Mouse (Mus musculus): ENCODE measurements at regions not wholly inside any gene's neighbourhood (a gene's known extent, or its start where the extent isn't known, plus 50 kb on each side); places are given as distances from the start of the nearest gene placed in this dataset.

DNA sequence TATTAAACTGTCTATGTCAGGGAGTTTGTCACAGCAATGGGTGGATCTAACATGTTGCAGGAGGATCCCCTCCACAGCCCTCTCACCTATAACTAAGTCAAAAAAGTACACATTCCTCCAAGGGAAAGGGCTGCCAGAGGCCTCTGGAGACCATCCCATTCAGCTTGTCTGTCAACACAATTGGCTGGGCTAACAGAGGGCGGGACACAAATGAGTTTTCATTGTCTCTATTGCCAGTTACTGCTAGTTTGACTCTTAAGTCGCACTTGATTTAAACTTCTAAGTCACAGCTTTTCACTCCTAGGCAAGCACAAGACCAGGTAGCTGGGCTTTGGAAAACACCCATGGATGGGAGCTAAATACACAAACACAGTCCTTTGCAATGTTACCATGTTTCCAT is 412.3 kb upstream of the Tmpo start:
- H3K4me1 ChIP-seq (ENCODE audit: control insufficient read depth in 1 of 2, insufficient read depth in 2 of 2, low read length in 2 of 2), result no peaks in the 10 kb centered on the region
- no peaks in the 10 kb centered on the region for H3K9me3 ChIP-seq (replicated peaks; ENCODE audit: insufficient read depth, low read length)
- no peak overlapping the region for H3K9ac ChIP-seq (ENCODE audit: control insufficient read depth, low read depth, low read length, poor library complexity, severe bottlenecking)
- no peak for DNase-seq (ENCODE audit: low read depth, low spot score)
- H3K4me3 ChIP-seq (ENCODE audit: control insufficient read depth in 1 of 2, insufficient read depth in 1 of 2, low read depth in 2 of 2, low read length in 2 of 2), result no peak overlapping the region
- no peaks in the 10 kb centered on the region for H3K27me3 ChIP-seq (ENCODE audit: control insufficient read depth in 1 of 2, insufficient read depth in 2 of 2, low read length in 2 of 2)
- TF ChIP-seq SMC3 (IDR thresholded peaks at IDR 0.05; ENCODE audit: low read depth, low read length) (no peak), USF2 (IDR thresholded peaks at IDR 0.05; ENCODE audit: borderline replicate concordance in 1 of 2, insufficient read depth in 1 of 2, low read depth in 1 of 2, low read length in 2 of 2) (no peak), CHD1 (IDR thresholded peaks at IDR 0.05; ENCODE audit: low read depth, low read length) (no peak), MYC (IDR thresholded peaks at IDR 0.05; ENCODE audit: low read depth, low read length) (no peak)
- H3K27ac ChIP-seq (ENCODE audit: control insufficient read depth, low read depth, low read length), result no peak overlapping the region
- H3K79me2 ChIP-seq (ENCODE audit: control insufficient read depth, insufficient read depth, low read length, poor library complexity), result no peaks in the 10 kb centered on the region
- H3K36me3 ChIP-seq (ENCODE audit: control insufficient read depth in 1 of 2, insufficient read depth in 2 of 2, low read length in 2 of 2), result no peaks in the 10 kb centered on the region

DNA sequence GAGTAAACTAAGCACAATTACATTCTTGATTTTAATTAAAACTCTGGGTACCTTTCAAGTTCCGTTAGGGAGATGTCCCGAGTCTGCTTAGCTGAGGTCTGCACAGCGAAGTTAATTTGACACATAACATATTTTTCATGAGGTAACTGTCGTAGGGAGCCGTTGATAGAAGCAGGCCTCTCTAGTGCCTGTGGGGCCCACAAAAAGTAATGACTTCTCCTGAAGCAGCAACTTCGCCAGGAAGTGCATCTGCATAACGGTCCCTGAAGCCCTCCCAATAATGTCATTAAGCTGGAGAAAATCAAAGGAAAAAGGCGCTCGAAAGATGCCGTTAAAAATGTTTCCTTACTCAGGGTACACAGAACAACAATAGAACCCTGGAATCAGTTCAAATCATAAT is 410.7 kb upstream of the Tmpo start:
- DNase-seq (ENCODE audit: low read depth, low spot score), result no peak
- no peak for TF ChIP-seq RAD21 (IDR thresholded peaks at IDR 0.05; ENCODE audit: low read depth, low read length)
- TF ChIP-seq MXI1 (IDR thresholded peaks at IDR 0.05; ENCODE audit: low read depth, low read length), result no peak
- no peak for TF ChIP-seq ZC3H11A (IDR thresholded peaks at IDR 0.05; ENCODE audit: low read depth, low read length)
- TF ChIP-seq ELF1 (IDR thresholded peaks at IDR 0.05; ENCODE audit: low read depth, low read length), result no peak
- TF ChIP-seq MAX (IDR thresholded peaks at IDR 0.05; ENCODE audit: low read length), result no peak
- TF ChIP-seq UBTF (IDR thresholded peaks at IDR 0.05; ENCODE audit: borderline replicate concordance, insufficient read depth, low read depth, low read length), result no peak
- TF ChIP-seq BHLHE40 (IDR thresholded peaks at IDR 0.05; ENCODE audit: borderline replicate concordance, low read depth, low read length), result no peak
- TF ChIP-seq ETS1 (IDR thresholded peaks at IDR 0.05; ENCODE audit: low read depth, low read length), result no peak
- TF ChIP-seq SMC3 (IDR thresholded peaks at IDR 0.05; ENCODE audit: low read depth, low read length), result no peak
- no peak for TF ChIP-seq ZNF384 (IDR thresholded peaks at IDR 0.05; ENCODE audit: low read depth, low read length)

DNA sequence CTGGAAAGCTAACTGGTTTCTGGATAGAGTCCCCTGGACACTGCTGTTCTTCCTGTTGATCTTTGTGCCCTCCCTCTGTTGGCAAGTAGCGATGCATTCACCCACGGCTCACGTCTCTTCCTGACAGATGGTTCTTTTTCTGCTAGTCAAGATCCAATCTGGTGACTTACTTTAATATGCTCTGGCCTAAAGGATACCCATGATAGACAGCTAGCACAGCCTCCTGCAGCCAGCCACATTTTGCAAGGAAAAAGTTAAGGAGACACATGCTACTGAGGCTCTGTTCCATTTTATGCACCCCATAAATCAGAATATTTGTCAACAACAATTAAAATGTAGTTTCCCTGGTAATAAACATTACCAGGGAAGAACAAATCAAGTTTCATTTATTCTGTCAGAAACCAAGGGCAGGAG is 410.3 kb upstream of the Tmpo start:
- Histone ChIP-seq H3K79me2 (ENCODE audit: control insufficient read depth, insufficient read depth, low read length, poor library complexity) (no peaks in the 10 kb centered on the region), H3K4me1 (ENCODE audit: control insufficient read depth in 1 of 2, insufficient read depth in 2 of 2, low read length in 2 of 2) (no peaks in the 10 kb centered on the region), H3K27me3 (ENCODE audit: control insufficient read depth in 1 of 2, insufficient read depth in 2 of 2, low read length in 2 of 2) (no peaks in the 10 kb centered on the region), H3K36me3 (ENCODE audit: control insufficient read depth in 1 of 2, insufficient read depth in 2 of 2, low read length in 2 of 2) (no peaks in the 10 kb centered on the region), H3K4me3 (ENCODE audit: control insufficient read depth in 1 of 2, insufficient read depth in 1 of 2, low read depth in 2 of 2, low read length in 2 of 2) (no peak overlapping the region), H3K9ac (ENCODE audit: control insufficient read depth, low read depth, low read length, poor library complexity, severe bottlenecking) (no peak overlapping the region), H3K27ac (ENCODE audit: control insufficient read depth, low read depth, low read length) (no peak overlapping the region), H3K9me3 (replicated peaks; ENCODE audit: insufficient read depth, low read length) (no peaks in the 10 kb centered on the region)
- no peak for DNase-seq (ENCODE audit: low read depth, low spot score)
- TF ChIP-seq MAZ (IDR thresholded peaks at IDR 0.05; ENCODE audit: low read depth, low read length) (no peak), CHD1 (IDR thresholded peaks at IDR 0.05; ENCODE audit: low read depth, low read length) (no peak), MAX (IDR thresholded peaks at IDR 0.05; ENCODE audit: low read length) (no peak), TAL1 (IDR thresholded peaks at IDR 0.05; ENCODE audit: low read length) (no peak)

More for the DNA sequence above, 410.7 kb upstream of the Tmpo start:
- Histone ChIP-seq H3K27ac (ENCODE audit: control insufficient read depth, low read depth, low read length) (no peak overlapping the region), H3K79me2 (ENCODE audit: control insufficient read depth, insufficient read depth, low read length, poor library complexity) (no peaks in the 10 kb centered on the region), H3K27me3 (ENCODE audit: control insufficient read depth in 1 of 2, insufficient read depth in 2 of 2, low read length in 2 of 2) (no peaks in the 10 kb centered on the region), H3K9me3 (replicated peaks; ENCODE audit: insufficient read depth, low read length) (no peaks in the 10 kb centered on the region), H3K9ac (ENCODE audit: control insufficient read depth, low read depth, low read length, poor library complexity, severe bottlenecking) (no peak overlapping the region), H3K4me1 (ENCODE audit: control insufficient read depth in 1 of 2, insufficient read depth in 2 of 2, low read length in 2 of 2) (no peaks in the 10 kb centered on the region), H3K4me3 (ENCODE audit: control insufficient read depth in 1 of 2, insufficient read depth in 1 of 2, low read depth in 2 of 2, low read length in 2 of 2) (no peak overlapping the region), H3K36me3 (ENCODE audit: control insufficient read depth in 1 of 2, insufficient read depth in 2 of 2, low read length in 2 of 2) (no peaks in the 10 kb centered on the region)
